Mouse (Mus musculus): ENCODE results near the gene Sash3. TPM values are rescaled to one million over a fixed set of nuclear protein-coding genes. Genes with fewer than 3 reads are reported as not detected.

Gene Sash3
- polyA plus RNA-seq, 1 experiment: 14.6 TPM

DNA sequence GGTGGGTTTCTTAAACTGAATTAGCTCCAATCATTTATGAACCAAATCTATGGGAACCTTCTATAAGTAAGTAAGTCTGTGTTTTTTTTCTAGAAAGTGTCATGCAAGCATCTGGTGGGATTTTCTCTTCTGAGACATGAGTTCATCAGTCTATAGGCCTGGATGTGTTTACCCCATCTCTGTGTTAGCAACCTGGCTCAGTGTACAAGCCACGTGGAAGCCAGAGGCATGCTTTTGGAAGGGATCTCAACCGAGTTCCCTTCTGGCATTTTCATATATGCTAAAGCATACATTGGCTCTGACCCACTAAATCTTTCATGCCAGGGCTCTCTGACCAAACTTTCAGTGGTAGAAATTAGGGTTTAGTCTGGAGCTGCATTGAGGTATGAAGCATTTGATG is 7.7 kb downstream of the Sash3 start:
- DNase-seq: no peak
- 56% methylated on average over 2 of the region's 2 CpGs for WGBS
- Histone ChIP-seq H3K4me3 (replicated peaks; ENCODE audit: extremely low read depth, low read depth, low read length) (no peak overlapping the region), H3K4me1 (ENCODE audit: control insufficient read depth, insufficient read depth, low read length) (no peaks in the 10 kb centered on the region; the same call in none of the 2 replicates)
- TF ChIP-seq CTCF (IDR thresholded peaks at IDR 0.05; ENCODE audit: insufficient read depth, low read length) (no peak), POLR2A (IDR thresholded peaks at IDR 0.05; ENCODE audit: borderline replicate concordance, extremely low read depth, low read depth, low read length) (no peak)

DNA sequence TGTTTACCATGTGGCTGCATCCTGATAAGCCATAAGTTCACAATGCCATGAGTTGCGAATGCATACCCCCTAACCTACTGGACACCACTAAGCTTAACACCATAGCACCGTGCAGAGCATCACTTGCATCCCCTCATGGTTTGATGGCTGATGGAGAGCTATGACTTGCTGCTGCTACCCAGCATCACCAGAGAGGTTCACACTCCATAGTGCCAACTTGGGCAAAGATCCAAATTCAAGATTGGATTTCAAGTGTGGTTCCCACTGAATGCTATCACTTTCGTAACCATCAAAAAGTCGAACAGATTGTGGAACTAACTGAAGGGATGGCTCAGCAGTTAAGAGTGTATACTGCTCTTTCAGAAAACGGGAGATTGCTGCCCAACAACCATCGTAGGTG is 9.3 kb downstream of the Sash3 start:
- Histone ChIP-seq H3K4me3 (replicated peaks; ENCODE audit: extremely low read depth, low read depth, low read length) (no peak overlapping the region), H3K4me1 (ENCODE audit: control insufficient read depth, insufficient read depth, low read length) (no peaks in the 10 kb centered on the region; the same call in none of the 2 replicates)
- DNase-seq: no peak
- 82% methylated on average over 6 of the region's 6 CpGs for WGBS
- no peak for TF ChIP-seq POLR2A (IDR thresholded peaks at IDR 0.05; ENCODE audit: borderline replicate concordance, extremely low read depth, low read depth, low read length)
- TF ChIP-seq CTCF (IDR thresholded peaks at IDR 0.05; ENCODE audit: insufficient read depth, low read length): no peak

DNA sequence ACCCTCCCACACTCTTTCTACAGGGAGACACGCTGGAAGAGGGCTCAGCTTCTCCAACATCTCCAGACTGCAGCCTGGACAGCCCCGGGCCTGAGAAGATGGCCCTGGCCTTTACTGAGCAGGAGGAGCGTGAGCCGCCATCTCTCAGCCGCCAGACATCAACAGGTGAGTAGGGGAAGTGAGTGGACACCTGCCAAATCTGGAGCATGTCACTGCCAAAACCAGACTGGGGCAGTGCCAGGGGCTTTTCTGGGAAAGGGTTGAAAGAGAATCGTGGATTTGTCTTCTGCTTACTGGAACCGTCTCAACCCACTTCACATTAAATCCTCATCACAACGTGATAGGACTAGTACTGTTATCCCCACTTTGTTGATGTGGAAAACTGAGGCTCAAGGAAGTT is 11.2 kb downstream of the Sash3 start:
- no peak for DNase-seq
- no peak for TF ChIP-seq CTCF (IDR thresholded peaks at IDR 0.05; ENCODE audit: insufficient read depth, low read length)
- TF ChIP-seq POLR2A (IDR thresholded peaks at IDR 0.05; ENCODE audit: borderline replicate concordance, extremely low read depth, low read depth, low read length): no peak
- 76% methylated on average over 8 of the region's 8 CpGs for WGBS
- Histone ChIP-seq H3K4me3 (replicated peaks; ENCODE audit: extremely low read depth, low read depth, low read length) (no peak overlapping the region), H3K4me1 (ENCODE audit: control insufficient read depth, insufficient read depth, low read length) (no peaks in the 10 kb centered on the region; the same call in 1 of the 2 replicates)

DNA sequence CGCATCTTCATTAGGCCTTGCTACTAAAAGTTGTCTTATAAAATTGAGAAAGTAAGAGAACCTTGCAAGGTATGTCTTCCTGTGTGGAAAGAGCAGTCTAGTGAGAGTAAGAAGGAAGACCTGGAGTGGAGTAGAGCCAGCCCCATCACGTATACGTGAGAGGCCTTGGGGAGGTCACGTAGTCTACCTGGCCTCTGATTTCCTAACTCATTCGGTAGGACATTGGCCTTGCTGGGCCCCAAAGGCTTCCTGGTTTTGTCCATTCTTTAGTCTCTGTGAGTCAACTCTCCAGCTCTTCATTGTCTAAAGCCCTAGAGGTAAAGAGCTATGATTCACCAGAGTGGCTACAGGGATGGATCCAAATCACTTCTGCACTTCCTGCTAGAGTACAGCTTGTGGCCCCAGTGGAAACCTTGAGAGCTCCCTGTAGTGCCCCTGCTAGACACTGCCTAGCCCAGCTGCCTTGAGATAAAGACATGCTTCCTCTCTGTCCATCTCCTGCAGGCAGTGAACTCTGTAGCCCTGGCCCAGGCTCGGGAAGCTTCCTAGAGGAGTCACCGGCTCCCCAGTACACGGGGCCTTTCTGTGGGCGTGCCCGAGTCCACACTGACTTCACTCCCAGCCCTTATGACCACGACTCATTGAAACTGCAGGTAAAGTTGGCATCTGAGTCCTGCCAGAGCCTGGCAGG is 12.1 kb downstream of the Sash3 start:
- no peaks in the 10 kb centered on the region for H3K4me1 ChIP-seq (ENCODE audit: control insufficient read depth, insufficient read depth, low read length)
- no peak for DNase-seq
- no peak for TF ChIP-seq CTCF (IDR thresholded peaks at IDR 0.05; ENCODE audit: insufficient read depth, low read length)
- TF ChIP-seq POLR2A (IDR thresholded peaks at IDR 0.05; ENCODE audit: borderline replicate concordance, extremely low read depth, low read depth, low read length): no peak
- H3K4me3 ChIP-seq (replicated peaks; ENCODE audit: extremely low read depth, low read depth, low read length): no peak overlapping the region
- WGBS: 83% methylated on average over 11 of the region's 11 CpGs

DNA sequence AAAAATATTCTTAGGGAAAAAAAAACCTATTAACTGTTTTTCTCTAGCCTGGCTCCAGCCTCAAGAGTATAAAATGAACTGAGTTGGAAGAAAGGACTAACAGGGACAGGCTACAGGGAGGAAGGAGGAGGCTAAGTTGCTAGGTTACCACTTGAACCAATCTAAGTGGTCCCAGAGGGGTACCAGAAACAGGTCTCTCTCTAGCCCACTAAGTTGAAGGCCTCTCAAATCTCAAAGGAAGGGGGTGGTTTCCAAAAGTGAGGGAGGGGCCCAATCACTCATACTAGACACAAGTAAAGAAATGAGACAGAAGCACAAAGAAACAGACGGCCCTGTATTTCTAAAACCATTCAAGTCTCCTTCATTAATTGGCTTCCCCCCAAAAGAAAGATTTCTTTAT is 23.7 kb downstream of the Sash3 start:
- DNase-seq: no peak
- H3K4me1 ChIP-seq (ENCODE audit: control insufficient read depth, insufficient read depth, low read length): no peaks in the 10 kb centered on the region
- H3K4me3 ChIP-seq (replicated peaks; ENCODE audit: extremely low read depth, low read depth, low read length): no peak overlapping the region
- no peak for TF ChIP-seq CTCF (IDR thresholded peaks at IDR 0.05; ENCODE audit: insufficient read depth, low read length)
- TF ChIP-seq POLR2A (IDR thresholded peaks at IDR 0.05; ENCODE audit: borderline replicate concordance, extremely low read depth, low read depth, low read length): no peak
- 63% methylated on average over 1 of the region's 1 CpGs for WGBS

DNA sequence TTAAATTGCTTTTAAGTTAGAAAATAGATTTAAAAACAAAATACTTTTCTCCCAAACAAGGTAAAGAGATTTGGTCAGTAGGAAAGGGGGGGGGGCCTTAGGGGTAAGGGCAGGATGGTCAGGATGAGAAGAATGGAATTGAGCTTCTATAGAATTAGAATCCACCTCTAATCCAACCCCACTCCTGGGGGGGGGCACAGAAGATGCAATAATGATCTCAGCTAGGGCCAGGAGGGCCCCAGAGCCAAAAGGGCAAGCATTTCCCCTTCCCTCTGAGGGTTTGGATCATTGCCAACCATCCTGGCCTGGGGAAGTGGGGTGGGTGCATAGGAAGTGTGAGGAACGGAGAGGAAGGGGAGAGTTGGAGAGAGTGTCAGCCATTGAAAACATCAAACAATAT is 24.1 kb downstream of the Sash3 start:
- TF ChIP-seq CTCF (IDR thresholded peaks at IDR 0.05; ENCODE audit: insufficient read depth, low read length) (no peak), POLR2A (IDR thresholded peaks at IDR 0.05; ENCODE audit: borderline replicate concordance, extremely low read depth, low read depth, low read length) (no peak)
- WGBS: 39% methylated on average over 1 of the region's 1 CpGs
- no peak overlapping the region for H3K4me3 ChIP-seq (replicated peaks; ENCODE audit: extremely low read depth, low read depth, low read length)
- H3K4me1 ChIP-seq (ENCODE audit: control insufficient read depth, insufficient read depth, low read length): no peaks in the 10 kb centered on the region
- no peak for DNase-seq

DNA sequence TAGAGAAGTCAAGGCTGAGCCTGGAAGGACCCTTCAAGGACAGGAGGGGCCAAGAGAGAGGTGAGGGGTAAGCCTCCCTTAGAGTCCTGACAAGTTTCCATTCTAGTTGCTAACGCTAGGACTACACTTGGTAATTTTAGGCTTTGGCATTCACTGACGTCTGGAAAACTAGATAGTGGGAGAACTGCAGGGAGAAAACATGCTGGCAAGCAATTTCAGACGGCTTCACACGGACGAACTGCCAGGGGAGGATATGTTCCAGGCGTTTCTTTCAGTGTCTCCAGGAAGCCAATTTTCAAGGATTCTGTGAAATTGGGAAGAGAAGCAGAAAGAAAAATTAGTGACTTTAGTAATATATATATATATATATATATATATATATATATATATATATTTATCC is 35.6 kb downstream of the Sash3 start:
- 71% methylated on average over 6 of the region's 6 CpGs for WGBS
- no peaks in the 10 kb centered on the region for H3K4me1 ChIP-seq (ENCODE audit: control insufficient read depth, insufficient read depth, low read length)
- DNase-seq: no peak
- no peak overlapping the region for H3K4me3 ChIP-seq (replicated peaks; ENCODE audit: extremely low read depth, low read depth, low read length)
- TF ChIP-seq CTCF (IDR thresholded peaks at IDR 0.05; ENCODE audit: insufficient read depth, low read length) (no peak), POLR2A (IDR thresholded peaks at IDR 0.05; ENCODE audit: borderline replicate concordance, extremely low read depth, low read depth, low read length) (no peak)

DNA sequence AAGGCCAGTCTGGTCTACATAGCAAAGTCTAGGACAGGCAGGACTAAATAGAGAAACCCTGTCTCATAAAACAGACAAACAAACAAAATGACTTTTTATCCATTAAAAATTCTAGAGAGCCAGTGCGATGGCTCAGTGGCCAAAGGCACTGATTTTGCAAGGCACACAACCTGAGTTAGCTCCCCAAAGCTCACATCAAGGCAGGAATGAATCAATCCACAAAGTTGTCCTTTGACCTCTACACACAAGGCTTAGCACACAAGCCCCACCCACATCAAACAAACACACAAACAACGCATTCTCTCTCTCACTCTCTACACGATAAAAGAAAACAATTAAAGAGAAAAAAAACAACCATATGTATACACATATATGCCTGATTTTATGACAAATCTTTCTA is 38.5 kb downstream of the Sash3 start:
- no peak for TF ChIP-seq POLR2A (IDR thresholded peaks at IDR 0.05; ENCODE audit: borderline replicate concordance, extremely low read depth, low read depth, low read length)
- TF ChIP-seq CTCF (IDR thresholded peaks at IDR 0.05; ENCODE audit: insufficient read depth, low read length): no peak
- Histone ChIP-seq H3K4me1 (ENCODE audit: control insufficient read depth, insufficient read depth, low read length) (no peaks in the 10 kb centered on the region), H3K4me3 (replicated peaks; ENCODE audit: extremely low read depth, low read depth, low read length) (no peak overlapping the region)
- WGBS: 80% methylated on average over 3 of the region's 3 CpGs
- DNase-seq: no peak

DNA sequence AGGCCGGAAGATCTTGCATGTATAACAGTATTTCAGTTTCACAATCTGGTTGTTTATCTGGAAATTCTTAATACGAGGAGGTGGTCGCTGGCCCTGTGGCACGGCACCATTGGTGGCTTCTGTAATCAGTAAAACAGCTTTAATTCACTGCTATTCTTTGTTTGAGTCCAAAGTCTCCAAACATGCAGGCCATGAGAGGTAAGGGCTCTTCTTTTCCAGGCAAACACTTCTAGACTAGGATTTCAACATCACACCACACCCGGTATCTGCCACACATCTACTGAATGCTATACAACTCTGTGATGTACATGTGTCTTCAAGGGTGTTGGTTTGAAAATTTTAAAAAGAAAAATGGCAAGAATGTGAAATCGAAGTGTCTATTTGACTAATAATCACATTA is 45.0 kb downstream of the Sash3 start:
- WGBS: 78% methylated on average over 6 of the region's 6 CpGs
- TF ChIP-seq CTCF (IDR thresholded peaks at IDR 0.05; ENCODE audit: insufficient read depth, low read length) (no peak), POLR2A (IDR thresholded peaks at IDR 0.05; ENCODE audit: borderline replicate concordance, extremely low read depth, low read depth, low read length) (no peak)
- no peak overlapping the region for H3K4me3 ChIP-seq (replicated peaks; ENCODE audit: extremely low read depth, low read depth, low read length)
- H3K4me1 ChIP-seq (ENCODE audit: control insufficient read depth, insufficient read depth, low read length): no peaks in the 10 kb centered on the region
- DNase-seq: no peak

Measured in lung, adult 2 months (tissue).